Mouse (Mus musculus): Measurements from ENCODE around the gene Ncapd2. TPM values are rescaled to one million over a fixed set of nuclear protein-coding genes. Genes with fewer than 3 reads are reported as not detected.
A peak's percentile ranks its signal among the peaks of the same experiment; 100 is the strongest.

Ncapd2 gene
- polyA plus RNA-seq, 1 experiment from 2014 or later, result 150 TPM

DNA sequence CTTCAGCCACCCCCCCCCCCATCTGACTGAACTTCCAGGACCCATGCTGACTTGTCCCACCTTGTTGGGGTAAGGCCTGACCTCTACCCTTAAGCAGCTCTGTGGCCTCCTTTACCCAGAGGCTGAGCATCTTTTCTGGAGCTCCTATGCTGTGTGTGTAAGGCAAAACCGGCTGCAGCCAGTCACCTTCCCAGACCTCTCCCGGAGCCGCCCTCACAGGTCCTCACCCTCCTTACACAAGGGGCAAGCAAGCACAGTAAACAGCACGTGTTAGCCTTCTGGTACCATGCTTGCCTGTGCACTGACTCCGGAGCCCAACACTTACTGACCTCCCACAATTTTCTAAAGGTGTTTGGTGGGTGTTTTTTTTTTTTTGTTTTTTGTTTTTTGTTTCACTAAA is 16.0 kb downstream of the Ncapd2 start:
- H3K4me1 ChIP-seq (ENCODE audit: control insufficient read depth, insufficient read depth, low read length), result no peaks in the 10 kb centered on the region
- no peak overlapping the region for H3K4me2 ChIP-seq (replicated peaks; ENCODE audit: low read depth, low read length)
- no peak overlapping the region for H3K4me3 ChIP-seq (ENCODE audit: low read length)
- H3K9ac ChIP-seq (ENCODE audit: low read depth, low read length), result no peak overlapping the region
- no peak for ATAC-seq (ENCODE audit: low FRiP score, low TSS enrichment)
- 84% methylated on average over 5 of the region's 5 CpGs for WGBS
- H3K27ac ChIP-seq (ENCODE audit: low read depth, low read length), result no peak overlapping the region
- H3K27me3 ChIP-seq (ENCODE audit: control insufficient read depth, insufficient read depth, low read length), result no peaks in the 10 kb centered on the region
- H3K9me3 ChIP-seq (ENCODE audit: control insufficient read depth, low read length), result no peaks in the 10 kb centered on the region
- peaks cover 99% of the 10 kb centered on the region for H3K36me3 ChIP-seq (ENCODE audit: control insufficient read depth, insufficient read depth, low read length)

DNA sequence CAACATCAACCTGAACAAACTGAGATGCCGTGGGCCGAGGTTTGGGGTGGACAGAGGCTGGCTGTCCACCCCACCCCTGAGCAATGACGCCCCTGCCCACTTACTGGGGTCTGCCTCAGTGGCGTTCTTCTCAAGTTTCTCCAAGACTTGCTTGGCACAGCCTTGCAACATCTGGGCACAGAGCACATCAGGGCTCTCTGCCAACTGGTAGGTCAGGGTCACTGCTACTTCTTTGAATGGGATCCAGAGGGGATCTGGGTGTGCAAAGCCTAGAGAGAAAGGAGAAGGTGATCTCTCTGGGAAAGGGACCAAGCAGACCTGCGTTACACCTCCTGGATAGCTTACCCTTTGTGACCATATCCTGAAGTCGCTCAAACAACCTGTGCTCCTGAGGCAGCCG is 18.2 kb downstream of the Ncapd2 start:
- Histone ChIP-seq H3K9me3 (ENCODE audit: control insufficient read depth, low read length) (no peaks in the 10 kb centered on the region), H3K36me3 (ENCODE audit: control insufficient read depth, insufficient read depth, low read length) (peaks cover 99% of the 10 kb centered on the region), H3K27ac (ENCODE audit: low read depth, low read length) (no peak overlapping the region), H3K9ac (ENCODE audit: low read depth, low read length) (no peak overlapping the region), H3K4me2 (replicated peaks; ENCODE audit: low read depth, low read length) (no peak overlapping the region), H3K4me3 (ENCODE audit: low read length) (no peak overlapping the region), H3K27me3 (ENCODE audit: control insufficient read depth, insufficient read depth, low read length) (no peaks in the 10 kb centered on the region), H3K4me1 (ENCODE audit: control insufficient read depth, insufficient read depth, low read length) (no peaks in the 10 kb centered on the region)
- WGBS, result 93% methylated on average over 7 of the region's 7 CpGs
- ATAC-seq (ENCODE audit: low FRiP score, low TSS enrichment), result no peak

GRCm38 (mm10) chr6:125172474-125172873 is 19.0 kb downstream of the Ncapd2 start:
- Histone ChIP-seq H3K4me3 (ENCODE audit: low read length) (no peak overlapping the region), H3K27me3 (ENCODE audit: control insufficient read depth, insufficient read depth, low read length) (no peaks in the 10 kb centered on the region), H3K9ac (ENCODE audit: low read depth, low read length) (no peak overlapping the region), H3K27ac (ENCODE audit: low read depth, low read length) (no peak overlapping the region), H3K4me2 (replicated peaks; ENCODE audit: low read depth, low read length) (no peak overlapping the region), H3K4me1 (ENCODE audit: control insufficient read depth, insufficient read depth, low read length) (peaks cover 2% of the 10 kb centered on the region), H3K9me3 (ENCODE audit: control insufficient read depth, low read length) (no peaks in the 10 kb centered on the region), H3K36me3 (ENCODE audit: control insufficient read depth, insufficient read depth, low read length) (peaks cover 99% of the 10 kb centered on the region)
- WGBS, result 97% methylated on average over 2 of the region's 2 CpGs
- ATAC-seq (ENCODE audit: low FRiP score, low TSS enrichment), result no peak

DNA sequence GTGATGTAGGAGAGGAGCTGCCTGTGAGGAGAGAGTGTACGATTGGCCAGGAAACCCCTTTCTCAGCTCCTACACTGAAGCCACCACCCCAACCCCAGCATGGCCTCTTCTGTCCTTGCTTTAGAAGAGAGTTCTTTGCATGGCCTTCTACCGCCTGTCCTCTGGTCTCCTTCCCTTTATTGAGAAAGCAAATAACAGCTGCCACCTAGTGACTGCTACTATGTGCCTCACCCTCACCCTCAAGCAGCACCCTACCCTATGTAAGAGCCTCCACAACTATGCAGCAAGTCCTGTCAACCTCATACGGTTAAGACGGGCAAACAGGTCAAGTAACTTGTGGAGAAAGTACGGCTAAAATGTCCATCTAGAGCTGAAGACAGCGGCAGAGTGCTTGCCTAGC is 21.3 kb downstream of the Ncapd2 start:
- Histone ChIP-seq H3K4me1 (ENCODE audit: control insufficient read depth, insufficient read depth, low read length) (peaks cover 15% of the 10 kb centered on the region), H3K27me3 (ENCODE audit: control insufficient read depth, insufficient read depth, low read length) (no peaks in the 10 kb centered on the region), H3K4me3 (ENCODE audit: low read length) (no peak overlapping the region), H3K9ac (ENCODE audit: low read depth, low read length) (no peak overlapping the region), H3K36me3 (ENCODE audit: control insufficient read depth, insufficient read depth, low read length) (peaks cover 82% of the 10 kb centered on the region), H3K27ac (ENCODE audit: low read depth, low read length) (no peak overlapping the region), H3K4me2 (replicated peaks; ENCODE audit: low read depth, low read length) (no peak overlapping the region), H3K9me3 (ENCODE audit: control insufficient read depth, low read length) (no peaks in the 10 kb centered on the region)
- no peak for ATAC-seq (ENCODE audit: low FRiP score, low TSS enrichment)
- whole genome bisulfite sequencing, result 82% methylated on average over 6 of the region's 6 CpGs

- WGBS, result 90% methylated on average over 14 of the region's 14 CpGs
- no peak overlapping the region for H3K4me3 ChIP-seq (ENCODE audit: low read length)
- no peak overlapping the region for H3K9ac ChIP-seq (ENCODE audit: low read depth, low read length)
- peaks cover 71% of the 10 kb centered on the region for H3K36me3 ChIP-seq (ENCODE audit: control insufficient read depth, insufficient read depth, low read length)
- no peak overlapping the region for H3K27ac ChIP-seq (ENCODE audit: low read depth, low read length)
- peaks cover 24% of the 10 kb centered on the region for H3K4me1 ChIP-seq (ENCODE audit: control insufficient read depth, insufficient read depth, low read length)
- no peak overlapping the region for H3K4me2 ChIP-seq (replicated peaks; ENCODE audit: low read depth, low read length)
- no peaks in the 10 kb centered on the region for H3K27me3 ChIP-seq (ENCODE audit: control insufficient read depth, insufficient read depth, low read length)
- H3K9me3 ChIP-seq (ENCODE audit: control insufficient read depth, low read length), result no peaks in the 10 kb centered on the region
- ATAC-seq (ENCODE audit: low FRiP score, low TSS enrichment), result no peak
These were observed 23.4 kb downstream of the Ncapd2 start for GRCm38 (mm10) chr6:125168086-125168485.

DNA sequence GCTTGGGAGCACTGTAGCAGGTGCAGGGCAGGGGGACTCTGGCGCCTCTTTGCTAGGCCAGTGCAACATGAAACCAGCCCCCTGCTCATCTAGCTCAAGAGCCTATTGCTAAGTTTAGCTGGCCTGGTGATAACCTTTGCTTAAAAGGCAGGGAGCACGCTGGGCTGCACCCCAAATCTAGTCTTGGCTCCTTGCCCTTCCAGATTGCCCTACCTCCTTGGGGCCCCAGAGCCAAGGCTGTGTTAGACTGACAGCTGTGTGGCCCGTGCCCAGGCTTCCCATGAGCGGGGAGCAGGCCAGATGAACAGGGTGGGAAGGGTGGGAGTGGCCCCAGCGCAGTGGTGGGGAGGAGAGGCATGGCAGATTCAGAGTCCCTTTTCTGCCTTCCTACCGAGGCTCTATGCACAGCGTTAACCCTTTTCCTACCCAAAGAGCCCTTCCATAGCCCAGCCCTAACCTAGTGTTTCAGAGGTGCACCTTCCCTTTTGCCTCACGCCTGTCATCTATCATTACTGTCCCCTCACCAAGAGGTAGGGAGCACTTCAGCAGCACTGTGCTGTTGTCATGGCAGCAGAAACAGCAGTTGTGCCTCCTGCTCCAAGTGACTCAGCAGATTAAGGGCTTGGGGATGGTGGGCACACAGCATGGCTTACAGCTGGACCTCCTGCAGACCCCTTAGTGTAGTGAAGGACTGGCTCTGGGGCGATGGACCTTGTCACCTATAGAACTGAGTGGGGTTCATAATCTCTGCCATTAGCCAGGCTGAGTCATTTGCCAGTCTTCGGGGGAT is 24.4 kb downstream of the Ncapd2 start:
- H3K9ac ChIP-seq (ENCODE audit: low read depth, low read length), result peak overlapping the region; percentile 55; the same call in 1 of the 2 replicates
- no peaks in the 10 kb centered on the region for H3K9me3 ChIP-seq (ENCODE audit: control insufficient read depth, low read length)
- 17% methylated on average over 10 of the region's 10 CpGs for whole genome bisulfite sequencing
- peaks cover 24% of the 10 kb centered on the region for H3K4me1 ChIP-seq (ENCODE audit: control insufficient read depth, insufficient read depth, low read length)
- peak overlapping the region; percentile 54 for H3K4me2 ChIP-seq (replicated peaks; ENCODE audit: low read depth, low read length)
- H3K27me3 ChIP-seq (ENCODE audit: control insufficient read depth, insufficient read depth, low read length), result no peaks in the 10 kb centered on the region
- peak overlapping the region; percentile 79 for H3K27ac ChIP-seq (ENCODE audit: low read depth, low read length)
- H3K4me3 ChIP-seq (ENCODE audit: low read length), result peak overlapping the region; percentile 74; the same call in 1 of the 2 replicates
- H3K36me3 ChIP-seq (ENCODE audit: control insufficient read depth, insufficient read depth, low read length), result peaks cover 68% of the 10 kb centered on the region
- peak; percentile 4; the same call in 1 of the 2 replicates for ATAC-seq (ENCODE audit: low FRiP score, low TSS enrichment)

- Histone ChIP-seq H3K4me2 (replicated peaks; ENCODE audit: low read depth, low read length) (peak within 1 kb of the TSS; percentile 54), H3K9me3 (ENCODE audit: control insufficient read depth, low read length) (no peaks in the 10 kb centered on the region), H3K36me3 (ENCODE audit: control insufficient read depth, insufficient read depth, low read length) (peaks cover 65% of the 10 kb centered on the region), H3K4me3 (ENCODE audit: low read length) (peak within 1 kb of the TSS; percentile 74), H3K27ac (ENCODE audit: low read depth, low read length) (peak within 1 kb of the TSS; percentile 83), H3K27me3 (ENCODE audit: control insufficient read depth, insufficient read depth, low read length) (no peaks in the 10 kb centered on the region), H3K4me1 (ENCODE audit: control insufficient read depth, insufficient read depth, low read length) (peaks cover 24% of the 10 kb centered on the region), H3K9ac (ENCODE audit: low read depth, low read length) (peak within 1 kb of the TSS; percentile 89)
- 0% methylated on average over 18 of the region's 18 CpGs for WGBS
- peak; percentile 67 for ATAC-seq (ENCODE audit: low FRiP score, low TSS enrichment)
These were observed 25.3 kb downstream of the Ncapd2 start, which contains the start of gene Gapdh for GRCm38 (mm10) chr6:125166051-125166751. Gapdh (minus strand) TSS chr6:125166467.

DNA sequence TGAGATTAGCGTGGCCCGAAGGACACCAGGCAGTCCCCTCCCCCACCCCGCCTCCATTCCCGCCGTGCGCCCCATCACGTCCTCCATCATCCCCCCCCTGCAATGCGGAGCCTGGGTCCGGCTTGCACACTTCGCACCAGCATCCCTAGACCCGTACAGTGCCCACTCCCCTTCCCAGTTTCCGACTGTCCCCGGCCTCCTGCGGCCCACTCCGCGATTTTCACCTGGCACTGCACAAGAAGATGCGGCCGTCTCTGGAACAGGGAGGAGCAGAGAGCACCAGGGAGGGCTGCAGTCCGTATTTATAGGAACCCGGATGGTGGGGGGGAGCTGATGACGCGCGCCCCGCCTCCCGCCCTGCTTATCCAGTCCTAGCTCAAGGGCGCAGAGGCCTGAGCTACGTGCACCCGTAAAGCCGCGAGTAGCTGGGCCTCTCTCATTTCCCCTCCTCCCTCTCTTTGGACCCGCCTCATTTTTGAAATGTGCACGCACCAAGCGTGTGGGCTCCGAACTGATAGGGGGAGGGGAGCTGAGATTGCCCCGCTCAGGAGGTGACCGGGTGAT is 26.1 kb downstream of the Ncapd2 start:
- Histone ChIP-seq H3K4me3 (ENCODE audit: low read length) (peak overlapping the region; percentile 74), H3K9me3 (ENCODE audit: control insufficient read depth, low read length) (no peaks in the 10 kb centered on the region), H3K4me2 (replicated peaks; ENCODE audit: low read depth, low read length) (peak overlapping the region; percentile 54), H3K36me3 (ENCODE audit: control insufficient read depth, insufficient read depth, low read length) (peaks cover 65% of the 10 kb centered on the region), H3K4me1 (ENCODE audit: control insufficient read depth, insufficient read depth, low read length) (peaks cover 24% of the 10 kb centered on the region), H3K27me3 (ENCODE audit: control insufficient read depth, insufficient read depth, low read length) (no peaks in the 10 kb centered on the region), H3K27ac (ENCODE audit: low read depth, low read length) (peak overlapping the region; percentile 83), H3K9ac (ENCODE audit: low read depth, low read length) (peak overlapping the region; percentile 89)
- under 1% methylated on average over 32 of the region's 36 CpGs for WGBS
- peak; percentile 92 for ATAC-seq (ENCODE audit: low FRiP score, low TSS enrichment)

All from kidney, embryonic 14.5 days (tissue).